Mouse (Mus musculus) intestine, embryonic 16.5 days (tissue): ENCODE data around the gene Camk1g. TPM values are rescaled to one million over a fixed set of nuclear protein-coding genes. Genes with fewer than 3 reads are reported as not detected.

Experiments
- ATAC-seq: fragments of 200-750 bp; cut with Nextera tagmentation; 2 replicates; pipeline ENCODE4 v1.8.0; 2017; ENCODE audit warnings: moderate TSS enrichment, moderate library complexity
- H3K27ac ChIP-seq: fragments of 300-500 bp; sonication (generic); 2 replicates; pipeline ENCODE4 v1.5.1; 2014; ENCODE audit warnings: mild to moderate bottlenecking, low read length
- H3K27me3 ChIP-seq: fragments of 300-500 bp; sonication (generic); replicated peaks from 2 replicates; pipeline ENCODE4 v1.6.1; 2014; ENCODE audit warnings: low read length, control low read depth, mixed read lengths; ENCODE audit not compliant: control insufficient read depth, insufficient read depth
- H3K36me3 ChIP-seq: fragments of 300-500 bp; sonication (generic); 2 replicates; pipeline ENCODE4 v1.6.1; 2014; ENCODE audit warnings: low read length, control low read depth; ENCODE audit not compliant: control insufficient read depth, insufficient read depth
- H3K4me1 ChIP-seq: fragments of 300-500 bp; sonication (generic); 2 replicates; pipeline ENCODE4 v1.6.1; 2014; ENCODE audit warnings: low read length, control low read depth, mixed read lengths; ENCODE audit not compliant: control insufficient read depth, insufficient read depth
- H3K4me2 ChIP-seq: fragments of 300-500 bp; sonication (generic); 2 replicates; pipeline ENCODE4 v1.6.1; 2014; ENCODE audit warnings: low read depth, low read length, control low read depth
- H3K4me3 ChIP-seq: fragments of 300-500 bp; sonication (generic); 2 replicates; pipeline ENCODE4 v1.5.1; 2014; ENCODE audit warnings: mild to moderate bottlenecking, low read length
- H3K9ac ChIP-seq: fragments of 300-500 bp; sonication (generic); 2 replicates; pipeline ENCODE4 v1.6.1; 2014; ENCODE audit warnings: low read depth, low read length
- H3K9me3 ChIP-seq: fragments of 300-500 bp; sonication (generic); 2 replicates; pipeline ENCODE4 v1.6.1; 2016; ENCODE audit warnings: low read length, control low read depth; ENCODE audit not compliant: control insufficient read depth
- WGBS: fragments of 180-500 bp; shearing (Covaris S2); extraction: QIAGEN DNeasy Blood & Tissue Kit; methylation state at CpG from one replicate; pipeline ENCODE4 v1.1.7; 2014; 5-methylcytosine and 5-hydroxymethylcytosine counted together
- polyA plus RNA-seq: library from polyadenylated mRNA; unstranded; fragments of >200 nt; fragmentation: Nextera tagmentation; extraction: Ambion mirVana; gene quantifications from 2 replicates; pipeline ENCODE4 v1.2.1, GENCODE M21; 2015

Camk1g gene
- polyA plus RNA-seq, 1 experiment from 2014 or later = 4.7 TPM

DNA sequence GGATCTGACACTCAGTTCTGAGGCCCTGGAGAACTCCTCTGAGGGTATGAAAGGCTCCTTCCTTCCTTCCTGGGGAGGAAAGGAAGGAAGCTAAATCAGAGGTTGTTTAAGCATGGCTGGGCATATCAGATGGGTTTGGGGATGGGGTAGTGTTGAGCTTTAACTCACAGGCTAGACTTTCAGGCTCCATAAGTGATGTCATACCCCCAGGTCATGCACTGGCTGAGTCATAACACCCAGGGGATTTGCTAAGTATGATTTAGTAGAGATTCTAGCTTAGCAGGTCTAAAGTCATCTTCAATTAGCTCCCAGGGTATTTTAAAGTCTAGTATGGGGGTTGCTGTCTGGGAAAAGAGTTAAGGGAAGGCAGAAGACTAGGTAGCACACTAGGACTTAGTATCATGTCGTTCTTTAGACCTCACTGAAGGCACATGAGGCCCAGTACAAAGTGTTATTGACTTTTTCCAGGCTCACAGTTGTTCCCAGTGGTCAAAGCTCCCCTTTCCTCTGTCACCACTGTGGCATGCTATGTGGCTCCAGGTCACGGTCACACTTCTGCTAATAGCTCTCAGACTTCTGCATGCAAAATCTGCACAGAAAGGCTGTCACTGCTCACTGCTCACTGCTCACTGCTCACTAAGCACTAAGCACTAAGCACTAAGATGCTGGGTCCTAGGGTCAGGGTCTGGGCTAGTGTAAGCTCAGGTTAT, 28.8 kb upstream of the Camk1g start:
- H3K4me1 ChIP-seq = 0 out of 2 replicates have a peak, but pooled peaks cover 2% of the 10 kb centered on the region
- no peaks in the 10 kb centered on the region for H3K9me3 ChIP-seq
- 54% methylated on average over 2 of the region's 2 CpGs for WGBS
- ATAC-seq = peak; percentile 47; the same call in 1 of the 2 replicates
- H3K36me3 ChIP-seq = no peaks in the 10 kb centered on the region
- no peak overlapping the region for H3K4me3 ChIP-seq
- no peak overlapping the region for H3K4me2 ChIP-seq
- H3K9ac ChIP-seq = no peak overlapping the region
- no peaks in the 10 kb centered on the region for H3K27me3 ChIP-seq
- H3K27ac ChIP-seq = no peak overlapping the region

DNA sequence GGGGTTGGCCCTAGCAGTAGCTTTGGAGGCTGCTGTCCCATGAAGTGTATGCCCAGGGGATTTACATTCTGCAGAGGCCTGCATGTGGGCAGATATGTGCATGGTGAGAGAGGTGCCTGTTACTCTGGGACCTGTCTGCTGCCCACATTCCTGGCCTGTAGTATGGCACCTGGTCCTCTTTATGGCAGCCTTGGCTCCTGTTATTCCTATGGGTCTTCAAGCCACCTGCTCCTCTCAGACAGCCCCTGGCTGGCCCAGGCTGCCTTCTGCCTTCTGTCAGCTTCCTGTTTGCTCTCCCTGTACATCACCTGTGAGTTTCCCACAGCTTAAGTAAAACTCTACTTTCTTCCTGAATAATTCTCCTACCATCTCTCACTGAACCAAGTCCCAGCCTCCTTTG, 27.0 kb upstream of the Camk1g start:
- ATAC-seq = no peak
- Histone ChIP-seq H3K4me2 (no peak overlapping the region), H3K27ac (no peak overlapping the region), H3K36me3 (no peaks in the 10 kb centered on the region), H3K9me3 (no peaks in the 10 kb centered on the region), H3K9ac (no peak overlapping the region), H3K27me3 (no peaks in the 10 kb centered on the region), H3K4me3 (no peak overlapping the region), H3K4me1 (0 out of 2 replicates have a peak, but pooled peaks cover 2% of the 10 kb centered on the region)

DNA sequence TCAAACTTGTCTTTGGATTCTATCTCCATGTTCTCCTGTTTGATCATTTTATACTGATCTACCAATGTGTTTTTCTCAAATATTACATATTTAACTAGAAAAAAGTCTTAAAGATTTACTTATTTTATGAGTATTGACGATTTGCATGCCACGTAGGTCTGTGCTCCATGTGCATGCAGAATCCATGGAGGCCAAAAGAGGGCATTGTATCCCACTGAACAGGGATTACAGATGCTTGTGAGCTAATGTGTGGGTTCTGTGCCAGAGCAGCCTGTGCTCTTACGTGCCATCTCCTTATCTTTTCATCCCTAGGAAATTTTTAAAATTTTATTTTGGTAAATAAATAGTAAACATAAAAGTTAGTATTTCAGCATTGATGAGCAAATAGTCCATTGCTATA, 22.2 kb upstream of the Camk1g start:
- no peak overlapping the region for H3K4me3 ChIP-seq
- H3K27ac ChIP-seq = no peak overlapping the region
- no peaks in the 10 kb centered on the region for H3K9me3 ChIP-seq
- H3K4me1 ChIP-seq = peaks cover 15% of the 10 kb centered on the region; the same call in 1 of the 2 replicates
- no peak for ATAC-seq
- H3K9ac ChIP-seq = no peak overlapping the region
- no peak overlapping the region for H3K4me2 ChIP-seq
- H3K36me3 ChIP-seq = no peaks in the 10 kb centered on the region
- WGBS = 91% methylated on average over 3 of the region's 3 CpGs
- H3K27me3 ChIP-seq = no peaks in the 10 kb centered on the region

DNA sequence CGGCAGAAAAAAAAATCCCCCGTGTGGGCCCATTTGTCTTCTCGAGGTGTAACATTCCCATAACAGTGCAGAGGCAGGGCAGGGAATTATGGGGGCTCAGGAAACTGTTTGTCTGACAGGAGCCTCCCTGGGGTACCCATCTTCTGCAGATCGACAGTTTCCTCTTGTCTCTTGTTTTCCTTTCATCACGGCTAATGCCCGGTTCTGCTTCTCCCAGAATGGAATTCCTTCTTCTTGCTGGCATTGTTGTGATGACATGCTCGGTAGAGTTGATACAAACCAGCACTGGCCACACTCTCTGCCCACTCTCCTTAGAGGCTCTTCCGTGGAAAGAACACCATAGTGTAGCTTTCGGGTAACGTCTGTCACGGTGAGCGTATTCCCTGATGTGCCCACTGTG, 19.9 kb upstream of the Camk1g start:
- H3K4me1 ChIP-seq = peaks cover 24% of the 10 kb centered on the region
- no peaks in the 10 kb centered on the region for H3K27me3 ChIP-seq
- H3K36me3 ChIP-seq = no peaks in the 10 kb centered on the region
- H3K27ac ChIP-seq = no peak overlapping the region
- no peak overlapping the region for H3K4me2 ChIP-seq
- no peaks in the 10 kb centered on the region for H3K9me3 ChIP-seq
- no peak for ATAC-seq
- no peak overlapping the region for H3K9ac ChIP-seq
- WGBS = 52% methylated on average over 12 of the region's 12 CpGs
- H3K4me3 ChIP-seq = no peak overlapping the region

DNA sequence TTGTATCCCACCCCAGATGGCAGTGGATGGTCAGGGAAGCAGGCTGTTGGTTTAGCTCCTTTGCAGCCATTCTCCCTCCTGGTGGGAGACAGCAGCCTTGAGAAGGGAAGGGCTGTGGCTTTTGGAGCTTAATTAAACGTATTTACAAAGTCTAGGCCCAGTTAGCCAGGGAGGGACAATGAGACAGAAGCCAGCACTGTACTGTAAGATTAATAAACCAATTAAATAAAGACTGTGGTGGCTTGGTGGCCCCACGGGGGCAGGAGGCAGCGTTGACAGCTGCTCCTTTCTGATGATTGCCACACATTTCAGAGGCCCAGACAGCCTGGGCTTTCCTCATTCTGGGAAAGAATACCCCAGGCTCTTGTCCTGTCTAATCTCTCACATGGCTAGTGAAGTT, 19.4 kb upstream of the Camk1g start:
- Histone ChIP-seq H3K27me3 (no peaks in the 10 kb centered on the region), H3K4me1 (peaks cover 24% of the 10 kb centered on the region), H3K36me3 (no peaks in the 10 kb centered on the region), H3K9me3 (no peaks in the 10 kb centered on the region), H3K4me3 (no peak overlapping the region), H3K27ac (no peak overlapping the region), H3K4me2 (no peak overlapping the region), H3K9ac (no peak overlapping the region)
- 14% methylated on average over 3 of the region's 3 CpGs for WGBS
- ATAC-seq = no peak

DNA sequence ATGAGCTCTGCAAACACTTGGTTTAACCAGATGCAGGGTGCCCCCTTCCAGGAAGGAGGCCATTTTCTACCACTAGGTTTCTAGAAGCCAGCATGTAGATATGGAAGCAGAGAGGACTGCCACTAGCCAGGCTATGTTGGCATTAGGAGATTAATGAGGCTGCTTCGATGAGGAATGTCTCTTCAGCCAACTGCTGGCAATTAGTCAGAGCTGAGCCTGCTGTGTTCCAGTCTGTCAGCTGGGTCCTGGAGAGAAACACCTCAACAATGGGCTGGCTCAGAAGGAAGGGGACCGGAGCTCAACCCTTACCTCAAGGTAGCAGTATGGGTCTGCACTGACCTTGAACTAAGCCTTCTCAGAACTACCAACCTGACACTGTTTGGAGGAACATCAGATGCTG, 17.1 kb upstream of the Camk1g start:
- no peak overlapping the region for H3K27ac ChIP-seq
- H3K36me3 ChIP-seq = no peaks in the 10 kb centered on the region
- 63% methylated on average over 2 of the region's 2 CpGs for WGBS
- no peak overlapping the region for H3K4me3 ChIP-seq
- ATAC-seq = no peak
- H3K4me1 ChIP-seq = peaks cover 27% of the 10 kb centered on the region
- H3K9ac ChIP-seq = no peak overlapping the region
- H3K27me3 ChIP-seq = no peaks in the 10 kb centered on the region
- H3K4me2 ChIP-seq = no peak overlapping the region
- H3K9me3 ChIP-seq = no peaks in the 10 kb centered on the region

DNA sequence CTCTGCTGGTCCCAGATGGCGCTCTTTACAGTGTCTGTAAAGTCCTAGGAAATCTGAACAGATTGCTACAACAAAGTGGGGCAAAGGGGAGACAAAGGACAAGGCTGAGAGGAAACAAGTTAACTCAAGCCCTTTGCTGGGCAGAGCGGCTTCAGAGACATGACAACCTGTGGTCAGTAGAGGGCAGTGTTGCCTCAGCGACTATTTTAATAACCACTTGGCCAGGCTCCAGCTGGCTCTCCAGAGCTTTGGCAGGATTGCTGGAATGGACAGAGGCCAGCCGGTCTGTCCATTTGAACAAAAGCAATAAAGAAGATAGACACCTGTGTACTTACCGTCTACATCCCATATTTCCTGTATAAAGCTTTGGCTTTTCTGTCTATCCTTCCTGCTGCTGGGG, 16.0 kb upstream of the Camk1g start:
- under 1% methylated on average over 5 of the region's 5 CpGs for WGBS

DNA sequence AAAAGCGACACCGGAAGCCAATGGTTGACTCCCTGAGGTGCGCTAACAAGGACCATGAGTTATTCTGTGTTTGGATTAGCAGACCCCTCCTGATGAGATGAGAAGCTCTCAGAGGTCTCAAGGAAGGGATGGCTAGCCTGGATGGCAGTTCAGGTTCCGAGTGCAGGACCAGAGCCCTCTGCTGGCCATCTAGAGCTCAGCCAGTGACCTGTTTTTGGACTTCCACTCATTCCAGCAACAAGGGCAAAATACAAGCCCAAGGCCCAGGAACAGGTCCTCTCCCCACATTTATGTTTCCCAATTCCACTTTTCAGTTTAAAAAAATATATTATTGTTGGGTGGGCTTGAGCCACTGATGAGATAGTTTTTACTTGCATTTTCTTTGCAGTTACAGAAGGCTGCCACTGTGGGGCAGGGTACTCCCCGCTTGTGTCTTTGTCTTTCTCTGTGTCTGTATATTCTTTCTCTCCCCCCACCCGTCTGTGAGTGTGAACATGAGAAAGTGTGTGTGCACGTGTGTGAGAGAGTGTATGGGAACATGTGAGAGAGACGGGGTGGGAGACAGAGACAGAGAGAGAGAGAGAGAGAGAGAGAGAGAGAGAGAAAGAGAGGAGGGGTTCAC, 12.9 kb upstream of the Camk1g start:
- peak overlapping the region; percentile 57 for H3K4me2 ChIP-seq
- H3K9me3 ChIP-seq = no peaks in the 10 kb centered on the region
- 8% methylated on average over 8 of the region's 8 CpGs for WGBS
- ATAC-seq = peak; percentile 72
- H3K36me3 ChIP-seq = no peaks in the 10 kb centered on the region
- H3K4me3 ChIP-seq = peak overlapping the region; percentile 40
- H3K4me1 ChIP-seq = peaks cover 18% of the 10 kb centered on the region
- no peaks in the 10 kb centered on the region for H3K27me3 ChIP-seq
- H3K9ac ChIP-seq = peak overlapping the region; percentile 25; the same call in 1 of the 2 replicates
- H3K27ac ChIP-seq = no peak overlapping the region

More for the DNA sequence above, 16.0 kb upstream of the Camk1g start:
- peaks cover 33% of the 10 kb centered on the region for H3K4me1 ChIP-seq
- H3K36me3 ChIP-seq = no peaks in the 10 kb centered on the region
- H3K27me3 ChIP-seq = no peaks in the 10 kb centered on the region
- no peak overlapping the region for H3K4me3 ChIP-seq
- H3K27ac ChIP-seq = no peak overlapping the region
- no peaks in the 10 kb centered on the region for H3K9me3 ChIP-seq
- H3K9ac ChIP-seq = no peak overlapping the region
- peak; percentile 54 for ATAC-seq
- no peak overlapping the region for H3K4me2 ChIP-seq

DNA sequence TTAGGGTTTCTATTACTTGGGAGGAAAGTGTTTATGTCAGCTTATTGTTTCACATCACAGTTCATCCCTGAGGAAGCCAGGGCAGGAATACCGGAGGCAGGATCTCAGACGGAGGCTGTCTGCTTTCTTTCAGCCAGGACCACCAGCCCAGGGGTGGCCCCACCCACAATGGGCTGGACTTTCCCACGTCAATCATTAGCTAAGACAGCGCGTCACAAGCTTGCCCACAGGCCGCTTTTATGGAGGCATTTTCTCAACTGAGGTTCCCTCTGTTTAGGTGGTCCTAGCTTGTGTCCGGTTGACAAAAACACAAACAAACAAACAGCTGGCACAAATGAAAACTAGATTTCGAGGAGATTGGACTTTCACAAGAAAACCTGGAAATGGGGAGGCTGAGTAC, 12.3 kb upstream of the Camk1g start:
- Histone ChIP-seq H3K36me3 (no peaks in the 10 kb centered on the region), H3K4me1 (peaks cover 18% of the 10 kb centered on the region), H3K27me3 (no peaks in the 10 kb centered on the region), H3K9me3 (no peaks in the 10 kb centered on the region), H3K4me3 (peak overlapping the region; percentile 40), H3K4me2 (peak overlapping the region; percentile 57), H3K27ac (no peak overlapping the region), H3K9ac (peak overlapping the region; percentile 25; the same call in 1 of the 2 replicates)
- ATAC-seq = peak; percentile 73
- 1% methylated on average over 8 of the region's 8 CpGs for WGBS
